Mouse (Mus musculus) C2C12 (cell line): ENCODE data around the gene Oasl2.

Source experiments
- CTCF ChIP-seq: IDR thresholded peaks from one replicate; pipeline ENCODE4 v1.5.1; 2011; ENCODE audit not compliant: control insufficient read depth, insufficient read depth, insufficient read length
- USF1 ChIP-seq: IDR thresholded peaks from one replicate; pipeline ENCODE4 v1.6.1; 2011; ENCODE audit warnings: low read depth, mild to moderate bottlenecking, control low read depth, moderate library complexity

DNA sequence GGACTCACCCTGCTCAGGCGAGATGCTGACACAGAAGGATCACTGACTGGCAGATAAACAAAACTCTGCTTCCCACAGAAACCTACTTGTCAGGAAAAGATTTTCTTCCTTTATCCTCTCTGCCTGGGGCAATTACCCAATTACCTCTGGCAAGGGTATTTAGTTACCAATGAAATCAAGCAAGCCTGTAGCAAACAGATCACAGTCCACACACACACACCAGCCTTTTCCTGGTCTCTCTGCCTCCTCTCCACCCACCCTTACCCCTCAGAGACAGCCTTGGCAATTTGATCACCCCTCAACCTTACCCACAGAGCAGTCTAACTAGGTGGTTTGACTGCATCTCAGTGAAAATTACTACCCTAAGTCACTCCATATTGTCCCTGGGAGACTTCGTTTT lies 7.7 kb upstream of the Oasl2 start:
- no peak for TF ChIP-seq CTCF
- TF ChIP-seq USF1 = no peak
